Mouse (Mus musculus) ES-Bruce4 (cell line): Measurements from ENCODE around the gene Il21r.

Source experiments
- CTCF ChIP-seq: IDR thresholded peaks from one replicate; pipeline ENCODE4 v1.8.1; 2011; ENCODE audit warnings: low read depth, low read length
- POLR2A ChIP-seq: IDR thresholded peaks from one replicate; pipeline ENCODE4 v1.8.1; 2011; ENCODE audit warnings: low read length; ENCODE audit not compliant: insufficient read depth

- TF ChIP-seq CTCF (no peak), POLR2A (no peak)
Measured at GRCm38 (mm10) chr7:125566420-125566819, 36.8 kb upstream of the Il21r start.
